Mouse (Mus musculus) G1E (cell line): Measurements from ENCODE around the gene Fosb.

Source experiments
- GATA1 ChIP-seq: IDR thresholded peaks from 2 replicates; pipeline ENCODE4 v1.6.1; 2012; ENCODE audit warnings: borderline replicate concordance, low read length, inconsistent platforms, mixed read lengths
- TAL1 ChIP-seq: conservative IDR thresholded peaks from 2 replicates; pipeline ENCODE4 v1.6.1; 2012; ENCODE audit warnings: low read depth, low read length, inconsistent platforms, mixed read lengths

- no peak for TF ChIP-seq GATA1
- TF ChIP-seq TAL1 = no peak
These were observed 10.8 kb upstream of the Fosb start for GRCm38 (mm10) chr7:19320637-19321036.
